Mouse (Mus musculus): ENCODE results near the gene Hmg20b. TPM values are rescaled to one million over a fixed set of nuclear protein-coding genes. Genes with fewer than 3 reads are reported as not detected.
A peak's percentile ranks its signal among the peaks of the same experiment; 100 is the strongest.

Gene Hmg20b
- polyA plus RNA-seq, 1 experiment from 2014 or later: 122 TPM

DNA sequence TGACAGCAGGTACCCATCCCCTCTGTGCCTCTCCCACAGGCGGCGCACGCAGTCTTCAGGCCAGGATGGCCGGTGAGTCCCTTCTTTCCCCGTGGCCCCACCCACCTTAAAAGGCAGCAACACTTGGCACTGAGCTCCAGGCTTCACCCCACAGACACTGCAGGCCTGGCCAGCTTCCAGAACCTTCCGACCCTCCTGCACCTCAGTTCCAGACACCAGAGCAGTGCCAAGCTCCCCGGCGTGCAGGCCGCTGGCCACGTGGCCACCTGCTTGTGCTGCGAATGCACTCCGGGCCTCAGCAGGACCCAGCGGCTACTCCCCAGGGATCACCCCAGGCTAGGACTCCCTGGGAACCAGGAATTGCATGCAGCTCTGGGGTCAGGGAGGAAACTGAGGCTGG lies 36.7 kb downstream of the Hmg20b start:
- no peak overlapping the region for H3K4me2 ChIP-seq

DNA sequence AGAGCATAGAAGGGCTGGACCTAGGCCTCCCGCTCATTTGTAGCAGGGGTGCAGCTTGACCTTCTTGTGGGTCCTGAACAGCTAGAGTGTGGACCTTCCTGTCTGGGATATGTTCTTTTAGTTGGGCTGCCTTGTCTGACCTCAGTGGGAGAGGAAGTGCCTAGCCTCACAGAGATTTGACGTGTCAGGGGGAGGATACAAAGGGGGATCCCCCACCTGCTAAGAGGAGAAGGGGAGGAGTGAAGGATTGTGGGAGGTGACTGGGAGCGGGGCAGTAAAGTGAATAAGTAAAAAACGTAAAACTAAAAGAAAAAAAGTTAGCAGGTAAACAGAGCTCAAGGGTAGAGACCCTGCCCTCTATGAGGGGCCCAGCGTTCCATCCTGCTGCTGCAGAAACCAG lies 40.7 kb downstream of the Hmg20b start:
- Histone ChIP-seq H3K36me3 (peaks cover 97% of the 10 kb centered on the region), H3K9me3 (no peaks in the 10 kb centered on the region), H3K4me3 (replicated peaks) (no peak overlapping the region), H3K4me2 (no peak overlapping the region), H3K4me1 (replicated peaks) (0 out of 2 replicates have a peak, but pooled peaks cover 5% of the 10 kb centered on the region), H3K9ac (replicated peaks) (no peak overlapping the region), H3K27ac (no peak overlapping the region), H3K27me3 (no peaks in the 10 kb centered on the region)
- WGBS: 87% methylated on average over 5 of the region's 5 CpGs
- ATAC-seq (ENCODE audit: insufficient number of reproducible peaks, insufficient read depth, low FRiP score, low TSS enrichment, low read depth): no peak

More for the DNA sequence above, 36.7 kb downstream of the Hmg20b start:
- no peak for ATAC-seq (ENCODE audit: insufficient number of reproducible peaks, insufficient read depth, low FRiP score, low TSS enrichment, low read depth)
- Histone ChIP-seq H3K27me3 (peaks cover 4% of the 10 kb centered on the region; the same call in 1 of the 2 replicates), H3K4me3 (replicated peaks) (no peak overlapping the region), H3K9me3 (no peaks in the 10 kb centered on the region), H3K4me1 (replicated peaks) (peaks cover 22% of the 10 kb centered on the region), H3K36me3 (peaks cover 96% of the 10 kb centered on the region), H3K9ac (replicated peaks) (no peak overlapping the region), H3K27ac (no peak overlapping the region)
- 97% methylated on average over 13 of the region's 13 CpGs for WGBS

DNA sequence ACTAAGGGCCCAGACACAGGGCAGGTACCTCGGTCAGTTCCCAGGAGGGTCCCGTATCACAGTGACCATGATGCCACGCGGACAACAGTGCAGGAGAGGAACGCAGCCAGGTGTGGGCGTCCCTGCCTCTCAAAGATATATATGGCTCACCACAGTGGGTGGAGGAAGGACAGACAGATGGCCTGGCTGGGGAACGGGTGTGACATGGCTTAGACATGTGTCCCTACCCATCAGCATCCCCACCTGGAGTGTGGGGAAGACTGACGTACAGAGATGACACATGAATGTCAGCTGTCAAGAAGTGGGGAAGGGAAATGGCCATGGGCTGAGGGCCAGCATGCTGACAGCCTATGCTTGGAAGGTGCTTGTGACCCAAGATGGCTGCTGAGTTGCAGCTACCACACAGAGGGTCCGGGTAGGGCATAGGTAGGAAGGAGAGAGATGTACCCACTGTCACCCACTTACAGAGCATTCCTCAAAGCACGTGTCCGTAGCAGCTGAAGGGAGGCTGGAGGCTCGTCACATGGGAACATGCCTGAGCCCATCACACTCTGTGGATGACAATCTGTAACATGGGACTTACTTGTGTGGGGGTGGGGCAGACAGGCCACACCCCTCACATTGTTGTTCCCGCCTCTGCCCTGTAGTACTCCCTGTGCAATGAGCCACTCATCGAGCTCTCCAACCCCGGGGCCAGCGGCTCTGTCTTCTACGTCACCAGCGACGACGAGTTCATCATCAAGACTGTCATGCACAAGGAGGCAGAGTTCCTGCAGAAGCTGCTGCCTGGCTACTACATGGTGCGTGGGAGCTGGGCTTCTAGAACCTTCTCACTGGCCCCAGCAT lies 43.2 kb downstream of the Hmg20b start:
- Histone ChIP-seq H3K4me2 (no peak overlapping the region), H3K9me3 (no peaks in the 10 kb centered on the region), H3K4me3 (replicated peaks) (no peak overlapping the region), H3K9ac (replicated peaks) (no peak overlapping the region), H3K27me3 (no peaks in the 10 kb centered on the region), H3K4me1 (replicated peaks) (peaks cover 17% of the 10 kb centered on the region; the same call in 1 of the 2 replicates), H3K36me3 (peaks cover 72% of the 10 kb centered on the region), H3K27ac (no peak overlapping the region)
- WGBS: 91% methylated on average over 21 of the region's 21 CpGs
- no peak for ATAC-seq (ENCODE audit: insufficient number of reproducible peaks, insufficient read depth, low FRiP score, low TSS enrichment, low read depth)

DNA sequence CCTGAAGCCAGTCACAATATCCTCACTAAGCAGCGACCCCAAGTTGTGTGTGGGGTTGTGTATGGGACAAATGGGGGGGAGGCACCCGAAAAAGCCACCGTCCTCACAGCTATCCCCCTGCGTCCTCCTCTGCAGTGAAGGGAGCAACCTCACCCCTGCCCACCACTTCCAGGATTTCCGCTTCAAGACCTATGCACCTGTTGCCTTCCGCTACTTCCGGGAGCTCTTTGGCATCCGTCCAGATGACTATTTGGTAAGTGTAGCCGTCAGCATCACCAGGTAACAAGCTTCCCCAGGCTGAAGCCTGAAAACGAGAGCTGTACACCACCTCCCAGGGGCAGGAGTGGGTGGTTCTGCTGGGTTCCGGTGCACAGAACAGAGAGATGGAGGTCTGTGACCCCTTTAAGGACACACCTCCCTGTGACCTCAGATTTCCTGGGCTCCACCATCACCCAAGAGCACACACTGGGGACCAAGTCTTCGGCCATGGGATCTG lies 44.1 kb downstream of the Hmg20b start:
- peaks cover 63% of the 10 kb centered on the region for H3K36me3 ChIP-seq
- no peak overlapping the region for H3K4me3 ChIP-seq (replicated peaks)
- H3K27me3 ChIP-seq: no peaks in the 10 kb centered on the region

DNA sequence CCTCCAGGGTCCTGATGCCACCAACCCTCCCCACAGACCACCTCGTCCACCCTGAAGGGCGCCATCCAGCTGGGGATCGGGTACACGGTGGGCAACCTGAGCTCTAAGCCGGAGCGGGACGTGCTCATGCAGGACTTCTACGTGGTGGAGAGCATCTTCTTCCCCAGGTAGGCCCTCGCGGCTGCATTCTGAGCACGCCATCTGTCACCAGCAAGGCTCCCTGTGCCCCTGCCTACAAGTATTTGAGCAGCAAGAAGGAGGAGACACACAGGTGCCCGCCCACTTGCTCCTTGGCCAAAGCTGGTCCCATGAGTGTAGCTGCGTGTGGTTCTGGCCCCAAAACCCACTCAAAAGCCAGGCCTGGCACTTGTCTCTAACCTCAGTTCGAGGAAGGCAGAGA lies 44.6 kb downstream of the Hmg20b start:
- Histone ChIP-seq H3K4me1 (replicated peaks) (peaks cover 24% of the 10 kb centered on the region; the same call in 1 of the 2 replicates), H3K4me2 (no peak overlapping the region), H3K27me3 (no peaks in the 10 kb centered on the region), H3K27ac (no peak overlapping the region), H3K9me3 (no peaks in the 10 kb centered on the region), H3K4me3 (replicated peaks) (no peak overlapping the region), H3K9ac (replicated peaks) (no peak overlapping the region), H3K36me3 (peaks cover 58% of the 10 kb centered on the region)
- ATAC-seq (ENCODE audit: insufficient number of reproducible peaks, insufficient read depth, low FRiP score, low TSS enrichment, low read depth): no peak
- 94% methylated on average over 14 of the region's 14 CpGs for WGBS

More for the DNA sequence above, 44.1 kb downstream of the Hmg20b start:
- peaks cover 20% of the 10 kb centered on the region; the same call in 1 of the 2 replicates for H3K4me1 ChIP-seq (replicated peaks)
- H3K27ac ChIP-seq: no peak overlapping the region
- no peak overlapping the region for H3K9ac ChIP-seq (replicated peaks)
- WGBS: 92% methylated on average over 12 of the region's 12 CpGs
- no peaks in the 10 kb centered on the region for H3K9me3 ChIP-seq
- ATAC-seq (ENCODE audit: insufficient number of reproducible peaks, insufficient read depth, low FRiP score, low TSS enrichment, low read depth): no peak
- no peak overlapping the region for H3K4me2 ChIP-seq

DNA sequence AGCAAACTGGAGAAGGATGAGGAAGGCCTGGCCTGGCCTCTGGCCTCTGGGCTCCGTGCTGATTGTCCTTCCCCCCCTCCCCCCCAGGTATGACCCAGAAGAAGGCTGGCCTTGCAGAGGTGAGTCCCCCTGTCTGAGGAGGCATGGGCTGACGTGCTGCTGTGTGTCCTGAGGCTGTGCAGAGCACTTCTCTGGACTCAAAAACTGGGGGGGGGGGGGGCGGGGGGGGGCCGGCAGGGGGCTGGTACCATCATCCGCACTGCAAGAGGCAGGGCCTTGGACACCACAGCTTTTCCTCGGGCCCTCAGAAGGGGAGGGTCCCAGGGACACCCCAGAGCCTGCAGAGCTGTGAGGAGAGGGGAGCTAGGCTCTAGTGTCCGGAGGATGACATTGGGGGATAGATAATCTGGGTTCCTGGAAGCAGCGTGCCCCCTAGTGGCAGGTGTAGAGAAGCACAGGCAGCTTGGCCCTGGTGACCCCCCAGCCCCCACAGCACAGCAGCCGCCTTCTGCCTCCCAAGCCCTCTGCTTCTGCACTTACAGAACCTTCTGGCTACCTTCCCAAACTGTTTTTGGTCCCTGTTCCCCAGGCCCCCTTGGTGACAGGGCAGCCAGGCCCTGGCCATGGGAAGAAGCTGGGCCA lies 45.6 kb downstream of the Hmg20b start:
- 0 out of 2 replicates have a peak, but pooled peaks have one; percentile 23 for ATAC-seq (ENCODE audit: insufficient number of reproducible peaks, insufficient read depth, low FRiP score, low TSS enrichment, low read depth)
- Histone ChIP-seq H3K4me2 (no peak overlapping the region), H3K9ac (replicated peaks) (no peak overlapping the region), H3K9me3 (no peaks in the 10 kb centered on the region), H3K4me3 (replicated peaks) (no peak overlapping the region; the same call in 1 of the 2 replicates), H3K4me1 (replicated peaks) (peaks cover 26% of the 10 kb centered on the region; the same call in 1 of the 2 replicates), H3K27ac (no peak overlapping the region), H3K27me3 (no peaks in the 10 kb centered on the region), H3K36me3 (peaks cover 48% of the 10 kb centered on the region)
- 27% methylated on average over 7 of the region's 9 CpGs for WGBS

DNA sequence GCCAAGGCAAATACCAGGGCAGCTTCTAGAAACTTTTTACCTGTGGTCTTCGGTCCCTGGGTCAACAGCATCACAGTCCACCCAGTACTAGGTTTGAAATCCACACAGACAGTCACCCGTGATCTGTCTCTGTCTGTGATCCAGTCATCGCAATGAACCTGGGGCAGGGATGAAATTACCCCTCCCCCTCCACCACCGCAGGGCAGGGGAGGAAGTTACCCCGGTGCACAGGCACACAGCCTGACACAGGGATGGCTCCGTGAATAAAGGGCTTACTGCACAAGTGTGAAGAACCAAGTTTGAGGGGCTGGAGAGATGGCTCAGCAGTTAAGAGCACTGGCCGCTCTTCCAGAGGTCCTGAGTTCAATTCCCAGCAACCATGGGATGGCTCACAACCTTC lies 46.5 kb downstream of the Hmg20b start:
- Histone ChIP-seq H3K36me3 (peaks cover 39% of the 10 kb centered on the region), H3K27ac (no peak overlapping the region), H3K4me3 (replicated peaks) (no peak overlapping the region), H3K9me3 (no peaks in the 10 kb centered on the region), H3K4me1 (replicated peaks) (peaks cover 26% of the 10 kb centered on the region; the same call in 1 of the 2 replicates), H3K9ac (replicated peaks) (no peak overlapping the region), H3K4me2 (no peak overlapping the region), H3K27me3 (no peaks in the 10 kb centered on the region)
- WGBS: 79% methylated on average over 7 of the region's 7 CpGs
- no peak for ATAC-seq (ENCODE audit: insufficient number of reproducible peaks, insufficient read depth, low FRiP score, low TSS enrichment, low read depth)

DNA sequence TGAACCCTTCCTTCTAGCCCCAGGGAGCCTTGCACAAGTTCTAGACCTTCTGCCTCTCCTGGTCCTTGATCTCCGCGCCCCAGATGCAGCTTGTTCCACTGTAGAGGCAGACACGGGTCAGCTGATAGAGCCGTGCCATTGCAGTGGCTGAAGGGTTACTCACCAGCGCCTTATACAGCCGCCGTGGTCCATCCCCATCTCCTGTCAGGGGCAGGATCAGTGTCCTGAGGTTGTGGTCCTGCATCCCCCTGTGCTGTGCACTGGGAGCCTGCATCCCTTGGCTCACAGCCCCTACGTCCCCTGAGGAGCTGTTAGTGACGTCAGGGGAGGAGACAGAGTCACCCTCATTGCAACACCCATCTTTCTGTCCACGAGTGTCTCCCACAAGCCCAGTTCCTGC lies 47.0 kb downstream of the Hmg20b start:
- 77% methylated on average over 10 of the region's 10 CpGs for WGBS
- no peak overlapping the region for H3K9ac ChIP-seq (replicated peaks)
- no peaks in the 10 kb centered on the region for H3K9me3 ChIP-seq
- H3K4me3 ChIP-seq (replicated peaks): no peak overlapping the region
- peak overlapping the region; percentile 45; the same call in 1 of the 2 replicates for H3K27ac ChIP-seq
- H3K36me3 ChIP-seq: peaks cover 37% of the 10 kb centered on the region
- H3K4me2 ChIP-seq: no peak overlapping the region
- no peak for ATAC-seq (ENCODE audit: insufficient number of reproducible peaks, insufficient read depth, low FRiP score, low TSS enrichment, low read depth)
- peaks cover 26% of the 10 kb centered on the region; the same call in 1 of the 2 replicates for H3K4me1 ChIP-seq (replicated peaks)
- H3K27me3 ChIP-seq: no peaks in the 10 kb centered on the region

DNA sequence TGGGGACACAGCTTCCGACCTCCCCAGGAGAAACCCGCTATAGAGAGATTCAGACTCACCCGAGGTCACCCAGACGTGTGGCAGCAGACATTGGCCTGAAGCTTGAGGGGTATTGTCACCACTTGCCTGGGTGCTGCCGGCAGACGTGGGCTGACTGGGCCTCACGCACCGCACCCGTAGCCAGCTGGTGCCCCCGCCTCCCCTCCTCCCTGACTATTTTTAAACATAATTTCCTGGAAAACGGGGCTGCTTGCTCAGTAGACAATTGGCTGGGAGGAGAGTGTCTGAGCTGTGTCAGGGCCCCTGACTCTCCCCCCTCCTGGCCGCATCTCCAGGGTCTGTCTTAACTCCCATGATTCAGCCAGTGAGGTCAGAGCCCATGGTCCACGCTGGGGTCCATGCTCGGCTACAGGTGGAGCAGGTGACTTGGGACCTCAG lies 47.5 kb downstream of the Hmg20b start:
- Histone ChIP-seq H3K4me3 (replicated peaks) (no peak overlapping the region), H3K9me3 (no peaks in the 10 kb centered on the region), H3K4me2 (no peak overlapping the region), H3K27ac (peak overlapping the region; percentile 45; the same call in 1 of the 2 replicates), H3K9ac (replicated peaks) (0 out of 2 replicates have a peak overlapping the region, but pooled peaks have one; percentile 2), H3K4me1 (replicated peaks) (peaks cover 26% of the 10 kb centered on the region; the same call in 1 of the 2 replicates), H3K36me3 (peaks cover 36% of the 10 kb centered on the region), H3K27me3 (no peaks in the 10 kb centered on the region)
- 76% methylated on average over 14 of the region's 14 CpGs for WGBS
- no peak for ATAC-seq (ENCODE audit: insufficient number of reproducible peaks, insufficient read depth, low FRiP score, low TSS enrichment, low read depth)

DNA sequence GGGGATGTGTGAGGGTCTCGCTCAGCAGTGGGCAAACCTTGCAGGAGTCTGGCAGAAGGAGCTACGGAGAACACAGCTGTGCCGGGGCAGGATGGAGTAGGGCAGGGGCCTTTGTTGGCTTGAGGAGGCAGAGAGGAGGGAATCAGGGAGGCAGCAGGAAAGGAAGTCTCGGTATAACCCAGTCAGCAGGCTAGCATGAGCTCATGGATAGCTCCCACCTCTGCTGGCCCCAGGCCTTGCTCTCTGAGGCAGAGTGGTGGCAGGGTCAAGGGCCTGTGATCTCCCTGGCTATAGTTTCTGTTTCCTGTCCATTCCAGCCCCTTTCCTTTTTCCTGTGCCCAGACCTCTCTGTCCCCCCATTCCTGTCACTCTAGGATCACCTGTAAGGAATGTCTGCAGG lies 48.0 kb downstream of the Hmg20b start:
- Histone ChIP-seq H3K27me3 (no peaks in the 10 kb centered on the region), H3K4me2 (no peak overlapping the region), H3K9ac (replicated peaks) (0 out of 2 replicates have a peak overlapping the region, but pooled peaks have one; percentile 2), H3K4me3 (replicated peaks) (no peak overlapping the region), H3K27ac (no peak overlapping the region), H3K4me1 (replicated peaks) (peaks cover 29% of the 10 kb centered on the region; the same call in 1 of the 2 replicates), H3K9me3 (no peaks in the 10 kb centered on the region), H3K36me3 (peaks cover 31% of the 10 kb centered on the region)
- no peak for ATAC-seq (ENCODE audit: insufficient number of reproducible peaks, insufficient read depth, low FRiP score, low TSS enrichment, low read depth)
- 75% methylated on average over 4 of the region's 4 CpGs for WGBS

DNA sequence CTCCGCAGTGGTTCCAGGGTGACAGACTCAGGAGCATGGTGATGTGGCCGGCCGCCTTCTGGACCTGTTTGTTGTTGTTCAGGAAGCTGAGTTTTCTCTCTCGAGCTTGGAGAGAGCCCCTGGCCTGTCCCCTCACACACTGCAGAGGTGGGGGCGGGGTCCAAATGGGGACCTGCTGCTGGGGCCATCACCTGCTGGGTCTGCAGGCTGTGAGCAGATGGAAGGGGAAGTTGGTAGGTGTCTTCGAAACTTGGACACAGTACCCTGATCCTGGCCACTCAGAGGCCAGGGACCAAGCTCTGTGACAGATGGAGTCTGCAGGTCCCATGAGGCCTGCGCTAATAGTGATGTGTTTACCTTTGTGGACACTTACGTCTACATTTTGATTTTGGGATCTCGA lies 49.0 kb downstream of the Hmg20b start:
- peaks cover 31% of the 10 kb centered on the region; the same call in 1 of the 2 replicates for H3K4me1 ChIP-seq (replicated peaks)
- no peak overlapping the region for H3K9ac ChIP-seq (replicated peaks)
- no peak overlapping the region for H3K27ac ChIP-seq
- 89% methylated on average over 9 of the region's 9 CpGs for WGBS
- H3K27me3 ChIP-seq: no peaks in the 10 kb centered on the region
- no peak overlapping the region for H3K4me3 ChIP-seq (replicated peaks)
- H3K4me2 ChIP-seq: no peak overlapping the region
- no peak for ATAC-seq (ENCODE audit: insufficient number of reproducible peaks, insufficient read depth, low FRiP score, low TSS enrichment, low read depth)
- no peaks in the 10 kb centered on the region for H3K9me3 ChIP-seq
- H3K36me3 ChIP-seq: peaks cover 21% of the 10 kb centered on the region
